Mouse (Mus musculus) ES-E14 (cell line): ENCODE measurements around the gene Lhfpl2.

ENCODE experiments used
- CHD2 ChIP-seq: IDR thresholded peaks from 2 replicates; pipeline ENCODE4 v1.6.1; 2014; ENCODE audit warnings: mild to moderate bottlenecking, low read depth, low read length, inconsistent platforms
- HCFC1 ChIP-seq: IDR thresholded peaks from 2 replicates; pipeline ENCODE4 v1.6.1; 2012; ENCODE audit warnings: low read length, inconsistent platforms, borderline replicate concordance; ENCODE audit not compliant: insufficient read depth
- MAFK ChIP-seq: IDR thresholded peaks from 2 replicates; pipeline ENCODE4 v1.6.1; 2014; ENCODE audit warnings: mild to moderate bottlenecking, low read depth, low read length, inconsistent platforms; ENCODE audit not compliant: insufficient read depth

GRCm38 (mm10) chr13:94152836-94153235 is 95.2 kb downstream of the Lhfpl2 start:
- no peak for TF ChIP-seq HCFC1
- TF ChIP-seq MAFK: no peak
- no peak for TF ChIP-seq CHD2
